Mouse (Mus musculus) heart, embryonic 15.5 days (tissue): ENCODE measurements around the gene Zmym3. TPM values are rescaled to one million over a fixed set of nuclear protein-coding genes. Genes with fewer than 3 reads are reported as not detected.
A peak's percentile ranks its signal among the peaks of the same experiment; 100 is the strongest.

Experiments
- ATAC-seq: fragments of 200-750 bp; cut with Nextera tagmentation; replicated peaks from 2 replicates; pipeline ENCODE4 v1.8.0; 2017; ENCODE audit warnings: low read depth, moderate TSS enrichment; ENCODE audit not compliant: insufficient number of reproducible peaks, insufficient read depth, low FRiP score
- H3K27ac ChIP-seq: fragments of 300-500 bp; sonication (generic); 2 replicates; pipeline ENCODE4 v1.5.1; 2015; ENCODE audit warnings: mild to moderate bottlenecking, inconsistent platforms
- H3K27me3 ChIP-seq: fragments of 300-500 bp; sonication (generic); 2 replicates; pipeline ENCODE4 v1.6.1; 2015; ENCODE audit warnings: inconsistent platforms
- H3K36me3 ChIP-seq: fragments of 300-500 bp; sonication (generic); 2 replicates; pipeline ENCODE4 v1.6.1; 2015; ENCODE audit warnings: mild to moderate bottlenecking, inconsistent platforms
- H3K4me1 ChIP-seq: fragments of 300-500 bp; sonication (generic); replicated peaks from 2 replicates; pipeline ENCODE4 v1.6.1; 2015; ENCODE audit warnings: inconsistent platforms
- H3K4me2 ChIP-seq: fragments of 300-500 bp; sonication (generic); 2 replicates; pipeline ENCODE4 v1.6.1; 2015; ENCODE audit warnings: inconsistent platforms, mild to moderate bottlenecking, moderate library complexity
- H3K4me3 ChIP-seq: fragments of 300-500 bp; sonication (generic); 2 replicates; pipeline ENCODE4 v1.5.1; 2015; ENCODE audit warnings: mild to moderate bottlenecking, inconsistent platforms
- H3K9ac ChIP-seq: fragments of 300-500 bp; sonication (generic); 2 replicates; pipeline ENCODE4 v1.6.1; 2015; ENCODE audit warnings: mild to moderate bottlenecking, inconsistent platforms
- H3K9me3 ChIP-seq: fragments of 300-500 bp; sonication (generic); replicated peaks from 2 replicates; pipeline ENCODE4 v1.6.1; 2016; ENCODE audit warnings: inconsistent platforms
- WGBS: fragments of 180-500 bp; shearing (Covaris S2); methylation state at CpG from one replicate; pipeline ENCODE4 v1.1.7; 2015; ENCODE audit warnings: mixed read lengths; 5-methylcytosine and 5-hydroxymethylcytosine counted together
- polyA plus RNA-seq: library from polyadenylated mRNA; unstranded; fragments of >200 nt; fragmentation: Nextera tagmentation; extraction: Ambion mirVana; gene quantifications from 2 replicates; pipeline ENCODE4 v1.2.1, GENCODE M21; 2015

Gene Zmym3
- 22.1 and 24.6 TPM in 2 replicates for polyA plus RNA-seq

GRCm38 (mm10) chrX:101420700-101421095 lies at the start of gene Zmym3:
TSS of gene Zmym3 (minus strand) at chrX:101420849.
- no peaks in the 10 kb centered on the region; the same call in 1 of the 2 replicates for H3K36me3 ChIP-seq
- peak within 1 kb of the TSS; percentile 84 for H3K27ac ChIP-seq
- peak within 1 kb of the TSS; percentile 71 for H3K4me3 ChIP-seq
- no peaks in the 10 kb centered on the region for H3K27me3 ChIP-seq
- H3K9ac ChIP-seq, result peak within 1 kb of the TSS; percentile 63
- H3K4me1 ChIP-seq, result peaks cover 11% of the 10 kb centered on the region
- ATAC-seq, result no peak
- peak within 1 kb of the TSS; percentile 67 for H3K4me2 ChIP-seq
- 28% methylated on average over 4 of the region's 4 CpGs for WGBS
- H3K9me3 ChIP-seq, result no peaks in the 10 kb centered on the region

GRCm38 (mm10) chrX:101451591-101451990 lies 30.9 kb upstream of the Zmym3 start:
- no peak overlapping the region for H3K9ac ChIP-seq
- 56% methylated on average over 3 of the region's 3 CpGs for WGBS
- H3K36me3 ChIP-seq, result peaks cover 10% of the 10 kb centered on the region
- no peak overlapping the region for H3K27ac ChIP-seq
- no peak for ATAC-seq
- H3K4me3 ChIP-seq, result no peak overlapping the region
- no peaks in the 10 kb centered on the region for H3K4me1 ChIP-seq
- H3K4me2 ChIP-seq, result no peak overlapping the region
- no peaks in the 10 kb centered on the region for H3K9me3 ChIP-seq
- H3K27me3 ChIP-seq, result no peaks in the 10 kb centered on the region

- no peak overlapping the region for H3K27ac ChIP-seq
- WGBS, result 65% methylated on average over 1 of the region's 1 CpGs
- H3K4me1 ChIP-seq, result no peaks in the 10 kb centered on the region
- no peak for ATAC-seq
- H3K4me3 ChIP-seq, result no peak overlapping the region
- peaks cover 15% of the 10 kb centered on the region for H3K36me3 ChIP-seq
- no peak overlapping the region for H3K4me2 ChIP-seq
- no peaks in the 10 kb centered on the region for H3K27me3 ChIP-seq
- no peaks in the 10 kb centered on the region for H3K9me3 ChIP-seq
- H3K9ac ChIP-seq, result no peak overlapping the region
Measured at GRCm38 (mm10) chrX:101451147-101451546, 30.5 kb upstream of the Zmym3 start.

- H3K27ac ChIP-seq, result peak within 1 kb of the TSS; percentile 82
- H3K9me3 ChIP-seq, result no peaks in the 10 kb centered on the region
- ATAC-seq, result peak; percentile 76
- H3K27me3 ChIP-seq, result no peaks in the 10 kb centered on the region
- H3K4me3 ChIP-seq, result peak within 1 kb of the TSS; percentile 36
- peak within 1 kb of the TSS; percentile 40 for H3K9ac ChIP-seq
- 53% methylated on average over 4 of the region's 4 CpGs for WGBS
- peak within 1 kb of the TSS; percentile 48 for H3K4me2 ChIP-seq
- no peaks in the 10 kb centered on the region for H3K4me1 ChIP-seq
- H3K36me3 ChIP-seq, result peaks cover 35% of the 10 kb centered on the region
Measured at GRCm38 (mm10) chrX:101448886-101449475, 28.3 kb upstream of the Zmym3 start, which contains the start of gene Itgb1bp2. TSS of gene Itgb1bp2 (plus strand) at chrX:101449088.

- Histone ChIP-seq H3K36me3 (no peaks in the 10 kb centered on the region; the same call in 1 of the 2 replicates), H3K27ac (peak overlapping the region; percentile 95), H3K9ac (peak overlapping the region; percentile 75), H3K9me3 (no peaks in the 10 kb centered on the region), H3K4me1 (0 out of 2 replicates have a peak, but pooled peaks cover 6% of the 10 kb centered on the region), H3K4me3 (peak overlapping the region; percentile 74), H3K27me3 (no peaks in the 10 kb centered on the region), H3K4me2 (peak overlapping the region; percentile 57)
- WGBS, result 22% methylated on average over 14 of the region's 14 CpGs
- peak; percentile 56 for ATAC-seq
Measured at GRCm38 (mm10) chrX:101429976-101430375, 9.3 kb upstream of the Zmym3 start.

- peak within 1 kb of the TSS; percentile 95 for H3K27ac ChIP-seq
- ATAC-seq, result peak; percentile 94
- 0 out of 2 replicates have a peak, but pooled peaks cover 6% of the 10 kb centered on the region for H3K4me1 ChIP-seq
- peak within 1 kb of the TSS; percentile 57 for H3K4me2 ChIP-seq
- no peaks in the 10 kb centered on the region; the same call in 1 of the 2 replicates for H3K36me3 ChIP-seq
- 20% methylated on average over 51 of the region's 51 CpGs for WGBS
- H3K27me3 ChIP-seq, result no peaks in the 10 kb centered on the region
- peak within 1 kb of the TSS; percentile 74 for H3K4me3 ChIP-seq
- H3K9me3 ChIP-seq, result no peaks in the 10 kb centered on the region
- H3K9ac ChIP-seq, result peak within 1 kb of the TSS; percentile 75
Measured at GRCm38 (mm10) chrX:101429142-101429949, 8.7 kb upstream of the Zmym3 start, which contains the start of gene Nono. TSS of gene Nono (plus strand) at chrX:101429318.

- ATAC-seq, result no peak
- Histone ChIP-seq H3K27me3 (no peaks in the 10 kb centered on the region), H3K27ac (peak overlapping the region; percentile 84), H3K9ac (0 out of 2 replicates have a peak overlapping the region, but pooled peaks have one; percentile 28), H3K36me3 (no peaks in the 10 kb centered on the region; the same call in 1 of the 2 replicates), H3K4me3 (peak overlapping the region; percentile 74), H3K4me2 (peak overlapping the region; percentile 55), H3K4me1 (0 out of 2 replicates have a peak, but pooled peaks cover 6% of the 10 kb centered on the region), H3K9me3 (no peaks in the 10 kb centered on the region)
- 30% methylated on average over 7 of the region's 7 CpGs for WGBS
Measured at GRCm38 (mm10) chrX:101428785-101429141, 8.1 kb upstream of the Zmym3 start.

- 0% methylated on average over 1 of the region's 1 CpGs for WGBS
- no peak overlapping the region for H3K4me2 ChIP-seq
- no peak overlapping the region for H3K4me3 ChIP-seq
- no peak overlapping the region for H3K27ac ChIP-seq
- no peak overlapping the region for H3K9ac ChIP-seq
- H3K27me3 ChIP-seq, result no peaks in the 10 kb centered on the region
- no peak for ATAC-seq
- H3K9me3 ChIP-seq, result no peaks in the 10 kb centered on the region
- 0 out of 2 replicates have a peak, but pooled peaks cover 6% of the 10 kb centered on the region for H3K4me1 ChIP-seq
- no peaks in the 10 kb centered on the region; the same call in 1 of the 2 replicates for H3K36me3 ChIP-seq
Measured at GRCm38 (mm10) chrX:101427774-101428173, 7.1 kb upstream of the Zmym3 start.

GRCm38 (mm10) chrX:101423462-101423861 lies 2.8 kb upstream of the Zmym3 start:
- H3K4me1 ChIP-seq, result peaks cover 4% of the 10 kb centered on the region
- no peaks in the 10 kb centered on the region for H3K9me3 ChIP-seq
- WGBS, result 69% methylated on average over 2 of the region's 2 CpGs
- ATAC-seq, result no peak
- no peaks in the 10 kb centered on the region for H3K27me3 ChIP-seq
- no peak overlapping the region for H3K27ac ChIP-seq
- H3K9ac ChIP-seq, result no peak overlapping the region
- no peak overlapping the region for H3K4me2 ChIP-seq
- H3K4me3 ChIP-seq, result no peak overlapping the region
- H3K36me3 ChIP-seq, result no peaks in the 10 kb centered on the region

GRCm38 (mm10) chrX:101419725-101420699 lies 637 bp downstream of the Zmym3 start:
- Histone ChIP-seq H3K9ac (peak overlapping the region; percentile 64), H3K36me3 (no peaks in the 10 kb centered on the region; the same call in 1 of the 2 replicates), H3K4me1 (peaks cover 11% of the 10 kb centered on the region), H3K27ac (peak overlapping the region; percentile 84), H3K27me3 (no peaks in the 10 kb centered on the region), H3K4me2 (peak overlapping the region; percentile 67), H3K9me3 (no peaks in the 10 kb centered on the region), H3K4me3 (peak overlapping the region; percentile 71)
- peak; percentile 95 for ATAC-seq
- 11% methylated on average over 52 of the region's 54 CpGs for WGBS
